Mouse (Mus musculus): ENCODE data around the gene Mphosph6.
A peak's percentile ranks its signal among the peaks of the same experiment; 100 is the strongest.

Mphosph6 gene

DNA sequence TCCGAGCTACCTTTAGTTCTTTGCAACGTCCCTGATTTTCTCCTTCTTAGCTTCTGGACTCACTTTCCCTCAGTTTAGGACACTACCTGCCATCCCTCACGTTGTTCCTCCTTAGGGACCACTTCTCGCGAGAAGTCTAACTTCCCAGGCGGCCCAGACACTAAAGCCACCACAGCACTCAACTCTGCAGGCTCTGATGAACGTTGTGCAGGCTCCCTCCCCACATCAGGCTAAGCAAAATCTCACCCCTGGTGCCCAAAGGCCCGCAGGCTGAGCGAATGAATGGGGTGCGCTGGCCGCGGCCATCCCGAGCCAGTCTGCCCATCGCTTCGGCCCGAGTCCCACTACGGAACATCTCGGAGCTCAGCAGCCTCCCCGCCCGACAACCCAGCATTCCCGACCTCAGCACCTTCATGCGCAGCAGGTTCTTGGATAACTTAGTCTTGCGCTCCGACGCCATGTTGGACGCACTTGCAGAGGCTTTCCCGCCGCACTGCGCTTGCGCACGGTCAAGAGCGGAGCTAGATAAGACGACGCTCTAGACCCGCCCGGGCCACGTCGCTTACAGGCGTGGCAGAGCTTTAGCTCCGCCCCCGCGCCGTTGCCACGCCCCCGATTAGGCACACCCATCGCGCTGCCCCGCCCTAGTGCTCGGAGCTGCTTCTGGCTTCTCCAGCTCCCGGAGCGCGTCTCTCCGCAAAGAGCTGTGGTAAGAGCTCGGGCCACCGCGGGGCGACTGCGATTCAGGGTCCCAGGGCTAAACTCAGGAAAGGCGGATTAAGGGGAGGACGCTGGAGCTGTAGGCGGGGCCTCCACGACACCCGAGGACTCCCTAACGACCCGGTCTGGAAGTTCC is at the start of gene Mphosph6:
Gene Mphosph6 (minus strand): TSS at position 501 of the 856 bp plus-strand sequence.
- DNase-seq: peak; percentile 97

DNA sequence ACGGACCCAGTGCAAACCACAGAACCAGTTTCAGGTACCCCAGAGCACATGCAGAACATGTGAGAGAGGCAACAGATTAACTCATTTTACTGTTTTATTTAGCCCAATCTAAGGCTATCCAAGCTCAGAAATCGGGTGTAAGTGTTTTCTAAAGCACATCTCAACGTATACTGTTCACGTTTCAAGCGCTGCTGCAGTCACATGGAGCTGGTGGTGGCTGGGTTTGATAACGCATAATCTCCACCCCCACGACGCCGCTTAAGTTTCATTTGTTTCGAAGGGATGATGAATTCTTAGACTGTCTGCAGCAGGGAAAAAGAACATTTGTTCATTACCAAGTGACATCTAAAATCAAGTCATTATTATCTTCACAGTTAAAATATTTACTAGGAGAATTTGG is 48.7 kb upstream of the Mphosph6 start:
- no peak for DNase-seq

DNA sequence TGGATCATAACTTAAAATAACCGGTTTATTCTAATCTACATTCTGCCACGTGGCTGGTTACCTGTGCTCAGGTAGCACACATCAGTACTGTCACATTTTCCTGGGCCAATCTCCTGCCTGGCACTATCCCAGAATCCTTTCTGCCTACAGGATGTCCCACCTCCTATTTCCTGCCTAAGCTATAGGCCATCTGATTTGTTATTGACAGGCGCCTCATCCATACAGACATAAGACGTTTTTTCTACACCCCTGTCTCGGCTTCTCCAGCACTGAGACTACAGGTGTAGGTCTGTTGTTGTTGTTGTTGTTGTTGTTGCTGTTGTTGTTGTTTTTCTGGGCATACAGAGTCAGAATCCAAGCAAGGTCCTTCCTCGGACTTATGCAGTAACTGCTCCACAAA is 46.1 kb upstream of the Mphosph6 start:
- DNase-seq: no peak

DNA sequence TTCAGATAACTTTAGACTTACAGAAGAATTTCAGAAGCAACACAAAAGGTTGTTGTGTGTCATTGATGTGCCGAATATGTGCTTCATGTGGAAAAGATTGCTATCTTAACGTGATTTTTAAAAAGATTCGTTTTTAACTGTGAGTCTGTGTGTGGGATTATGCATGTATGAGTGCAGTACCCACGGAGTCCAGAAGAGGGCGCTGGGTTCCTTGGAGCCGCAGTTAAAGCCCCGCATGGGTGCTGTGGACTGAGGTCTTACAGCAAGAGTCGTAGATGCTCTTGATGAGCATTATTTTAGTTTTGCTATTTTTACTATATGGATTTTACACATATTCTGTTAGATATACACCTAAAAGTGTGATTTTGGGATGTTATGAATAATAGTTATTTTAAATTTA is 42.0 kb upstream of the Mphosph6 start:
- DNase-seq: no peak

DNA sequence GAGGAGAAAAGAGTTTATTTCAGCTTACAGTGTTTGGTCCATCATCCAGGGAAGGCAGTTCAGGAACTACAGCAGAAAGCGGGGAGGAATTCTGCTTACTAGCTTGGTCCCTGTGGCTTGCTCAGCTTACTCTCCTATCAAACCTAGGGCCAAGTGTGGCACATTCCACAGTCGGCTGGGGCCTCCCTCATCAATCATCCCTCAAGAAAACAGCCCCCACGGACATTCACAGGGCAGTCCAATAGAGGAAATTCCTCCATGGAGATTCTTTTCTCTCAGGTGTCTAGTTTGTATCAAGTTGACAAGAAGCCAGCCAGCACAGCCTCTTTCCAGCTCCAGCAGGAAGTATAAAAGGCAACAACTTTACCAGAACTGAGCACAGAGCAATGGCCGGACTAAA is 11.8 kb upstream of the Mphosph6 start:
- DNase-seq: no peak

DNA sequence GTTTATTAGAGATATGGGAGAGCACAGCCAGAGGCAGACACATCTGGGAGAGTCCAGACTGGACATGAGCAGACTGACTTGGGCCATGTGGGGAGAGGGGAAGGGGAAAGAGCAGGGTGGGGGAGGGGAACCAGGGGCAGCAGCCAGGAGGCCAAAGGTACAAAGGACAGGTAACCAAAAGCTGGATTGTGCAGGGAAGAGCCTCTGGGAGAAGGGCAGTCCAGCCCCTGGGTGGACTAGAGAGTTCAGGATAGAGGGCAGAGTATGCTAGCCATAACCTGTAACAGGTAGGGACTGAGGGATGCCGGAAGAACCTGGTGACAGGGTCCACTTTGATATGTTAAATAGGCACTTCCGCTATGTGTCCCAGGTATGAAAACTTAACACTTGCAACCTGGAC is 8.9 kb upstream of the Mphosph6 start:
- no peak for DNase-seq

DNA sequence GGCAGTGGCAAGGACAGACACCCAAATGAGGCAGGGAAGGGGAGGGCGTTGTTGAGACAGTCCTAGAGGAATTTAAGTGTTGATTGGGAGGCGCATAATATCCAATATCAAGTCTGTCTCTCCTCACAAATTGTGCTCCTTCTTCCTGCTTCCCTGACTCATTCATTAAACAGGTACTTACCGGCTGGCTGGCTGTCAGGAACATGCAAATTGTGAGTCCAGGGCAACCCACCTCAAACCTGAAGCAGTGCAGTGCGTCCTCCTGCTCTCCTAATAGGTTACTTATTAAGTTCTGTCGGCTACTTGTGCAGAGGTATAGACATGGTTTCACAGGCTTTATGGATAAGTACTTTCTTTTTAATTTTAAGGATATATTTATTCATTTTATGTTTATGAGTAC is 3.7 kb upstream of the Mphosph6 start:
- DNase-seq: no peak

DNA sequence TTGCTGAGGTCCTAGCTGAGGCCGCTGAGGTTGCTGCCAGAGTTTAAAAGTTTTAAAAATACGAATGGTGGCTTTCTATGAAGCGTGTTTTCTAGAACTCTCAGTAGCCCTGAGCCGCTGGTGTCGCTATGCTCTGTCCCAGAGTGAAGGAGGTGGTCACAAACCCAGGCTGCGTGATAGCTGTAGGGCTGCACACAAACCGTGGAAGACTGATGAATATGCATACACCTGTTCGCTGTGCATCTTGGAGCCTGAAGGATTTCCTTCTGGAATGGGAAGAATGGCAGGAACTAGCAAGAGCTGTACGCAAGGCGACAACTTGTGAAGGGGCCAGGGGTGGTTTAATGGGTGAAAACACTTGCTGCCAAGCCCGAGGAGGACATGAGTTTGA is 551 bp upstream of the Mphosph6 start:
- no peak for DNase-seq

DNA sequence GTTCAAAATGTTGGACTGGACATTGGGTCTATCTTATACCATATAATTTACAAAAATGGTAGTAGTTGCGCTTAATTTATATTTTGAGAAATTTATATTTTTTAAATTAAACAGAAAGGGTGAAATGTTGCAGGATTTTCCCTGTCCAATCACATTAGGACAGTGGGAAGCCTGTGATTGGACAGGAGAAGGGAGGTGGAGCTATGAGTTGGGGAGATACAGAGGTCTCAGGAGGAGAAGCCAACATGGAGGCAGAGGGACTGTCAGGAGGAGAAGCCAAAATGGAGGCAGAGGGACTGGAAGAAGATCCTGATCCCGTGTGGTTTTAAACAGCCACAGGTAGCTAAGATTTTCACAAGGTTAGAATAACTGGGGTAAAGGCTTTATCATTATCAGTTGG is 3.7 kb downstream of the Mphosph6 start:
- DNase-seq: no peak

DNA sequence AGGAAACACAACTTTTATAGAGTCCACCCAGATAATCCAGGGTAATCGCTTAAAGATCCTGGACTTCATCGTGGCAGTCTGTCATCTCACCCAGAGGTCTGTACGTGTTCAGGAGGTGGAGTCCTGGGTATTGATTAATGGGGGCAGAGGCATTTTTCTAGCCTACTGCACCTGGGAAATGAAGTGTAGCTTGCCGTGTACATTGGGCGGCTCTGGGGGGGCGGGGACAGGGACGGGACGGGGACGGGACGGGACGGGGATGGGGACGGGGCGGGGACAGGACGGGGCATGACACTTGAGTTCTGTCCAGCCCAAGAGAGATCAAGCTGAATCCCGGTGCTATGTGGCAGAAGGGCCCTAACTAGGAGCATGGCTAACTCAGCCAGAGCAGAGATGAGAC is 5.3 kb downstream of the Mphosph6 start:
- DNase-seq: no peak

DNA sequence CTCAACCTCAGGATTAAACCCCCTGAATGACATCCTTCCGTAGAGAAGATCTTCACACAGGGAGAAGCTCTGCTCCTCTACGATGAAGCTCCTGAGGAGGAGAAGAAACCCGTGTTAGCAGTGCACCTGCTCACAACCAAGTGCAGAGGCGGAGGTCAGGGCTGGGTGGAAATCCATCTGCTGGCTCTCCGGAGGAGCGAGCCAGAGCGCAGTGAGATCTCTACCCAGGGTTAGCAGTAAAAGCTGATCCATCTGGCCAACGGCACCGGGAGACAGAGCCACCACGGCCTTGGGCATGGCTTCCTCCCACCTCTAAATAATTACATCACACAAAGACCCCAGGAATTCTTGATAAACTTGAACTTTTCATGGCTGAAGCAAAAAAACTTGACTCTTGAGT is 7.2 kb downstream of the Mphosph6 start:
- DNase-seq: no peak

DNA sequence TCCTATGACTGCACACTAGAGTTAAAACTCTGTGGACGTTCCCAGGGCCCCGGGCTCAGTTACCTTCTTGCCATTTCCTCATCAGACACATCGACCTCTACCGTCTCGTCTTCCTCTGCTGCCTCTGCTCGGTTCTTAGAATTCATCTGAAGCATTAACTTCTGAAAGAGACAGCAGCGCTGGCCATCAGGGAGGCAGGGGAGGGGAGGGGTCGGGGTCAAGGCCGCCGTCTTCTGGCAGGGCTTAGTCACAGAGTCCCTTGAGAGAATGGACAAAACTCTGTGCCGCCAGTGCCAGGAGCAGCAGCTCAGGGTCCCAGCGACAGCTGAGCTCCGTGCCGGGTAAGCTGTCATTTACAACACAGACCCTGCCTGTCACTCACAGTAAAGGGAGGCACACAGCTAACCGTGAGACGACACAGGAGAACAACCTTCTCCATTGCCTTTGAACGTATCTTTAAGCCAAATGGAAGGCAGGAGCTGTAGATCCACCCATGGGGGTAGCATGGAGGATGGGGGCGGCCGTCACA is 9.1 kb downstream of the Mphosph6 start:
- DNase-seq: no peak

DNA sequence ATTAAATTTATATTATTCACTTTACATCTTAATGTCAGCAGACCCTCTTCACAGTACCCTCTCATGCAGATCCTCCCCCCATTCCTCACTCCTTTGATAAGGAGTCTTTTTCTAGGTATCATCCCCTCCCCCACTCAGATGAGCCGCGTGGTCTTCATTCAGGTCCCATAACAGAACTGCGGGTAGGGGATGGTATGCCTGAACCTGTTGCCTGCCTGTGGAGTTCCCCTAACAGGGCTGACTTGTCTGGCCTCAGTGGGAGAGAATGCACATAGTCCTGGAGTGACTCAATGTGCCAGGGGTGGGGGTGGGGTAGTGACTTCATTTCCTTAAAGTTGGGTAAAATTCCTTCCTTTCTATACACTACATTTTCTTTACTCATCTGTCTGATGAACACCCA is 15.3 kb downstream of the Mphosph6 start:
- no peak for DNase-seq

DNA sequence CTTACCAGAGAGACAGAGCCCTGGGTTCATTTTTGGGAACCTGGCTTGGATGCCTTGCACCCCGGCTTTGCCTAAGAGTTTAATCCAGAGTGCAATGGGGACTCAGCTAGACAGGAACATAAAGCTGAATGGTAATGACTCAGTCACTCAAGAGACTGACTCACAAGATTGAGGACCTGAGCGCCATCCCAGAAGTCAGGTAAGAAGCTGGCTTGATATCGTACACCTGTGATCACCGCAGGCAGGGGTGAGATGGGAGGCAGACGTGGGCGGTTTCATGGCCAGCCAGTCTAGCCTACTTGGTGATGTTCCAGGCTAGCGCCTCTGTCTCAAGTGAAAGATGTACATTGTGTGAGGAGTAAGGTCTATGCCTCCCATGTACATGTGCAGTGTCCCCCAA is 18.7 kb downstream of the Mphosph6 start:
- DNase-seq: no peak

DNA sequence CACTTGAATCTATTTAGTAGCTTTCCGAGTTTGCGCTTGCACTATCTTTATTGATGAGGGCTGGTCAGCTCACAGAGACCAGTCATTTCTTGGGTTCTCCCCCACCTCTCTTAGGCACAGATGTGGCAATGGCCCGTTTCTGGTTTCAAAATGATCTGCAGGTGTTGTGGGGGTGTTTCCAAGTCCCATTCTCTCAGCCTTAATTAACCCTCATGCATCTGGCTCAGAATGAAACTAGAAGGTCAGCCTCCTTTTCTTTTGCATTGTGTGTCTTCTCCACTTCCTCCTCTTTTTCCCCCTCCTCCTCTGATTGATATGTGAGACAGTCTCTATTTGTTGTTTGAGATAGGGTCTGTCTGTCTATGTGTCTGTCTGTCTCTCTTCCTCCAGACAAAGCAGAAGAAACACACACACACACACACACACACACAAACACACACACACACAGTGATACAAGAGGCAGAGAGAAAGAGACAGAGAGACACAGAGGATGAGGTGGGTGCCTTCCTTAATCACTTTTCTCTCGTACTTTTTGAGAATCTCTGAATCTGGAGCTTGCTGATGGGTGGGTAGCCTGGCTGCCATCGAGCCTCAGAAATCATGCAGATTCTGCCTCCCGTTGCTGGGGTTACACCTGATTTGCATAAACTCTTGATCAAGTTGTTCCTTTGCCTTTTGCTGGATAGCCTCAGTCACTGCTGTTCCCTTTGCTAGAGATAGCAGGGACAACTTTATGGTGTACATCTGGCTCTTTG is 20.2 kb downstream of the Mphosph6 start:
- DNase-seq: no peak

DNA sequence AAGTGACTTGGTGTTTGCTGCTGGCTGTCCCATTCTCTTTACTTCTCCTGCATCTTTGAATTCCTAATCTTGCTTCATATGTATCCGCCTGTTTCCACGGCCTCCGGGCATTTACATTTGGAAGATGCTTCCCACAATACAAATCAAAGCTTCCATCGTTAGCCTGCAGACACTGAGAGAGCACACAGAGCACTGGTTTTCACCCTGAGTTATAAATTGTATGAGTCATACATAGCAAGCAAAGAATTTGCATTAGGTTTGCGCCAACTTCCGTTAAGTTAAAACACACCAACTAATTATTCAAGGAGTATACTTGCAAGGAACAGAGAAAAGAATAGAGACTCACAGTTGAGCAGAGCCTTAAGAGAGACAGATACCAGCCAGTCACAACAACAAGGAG is 22.4 kb downstream of the Mphosph6 start:
- no peak for DNase-seq

DNA sequence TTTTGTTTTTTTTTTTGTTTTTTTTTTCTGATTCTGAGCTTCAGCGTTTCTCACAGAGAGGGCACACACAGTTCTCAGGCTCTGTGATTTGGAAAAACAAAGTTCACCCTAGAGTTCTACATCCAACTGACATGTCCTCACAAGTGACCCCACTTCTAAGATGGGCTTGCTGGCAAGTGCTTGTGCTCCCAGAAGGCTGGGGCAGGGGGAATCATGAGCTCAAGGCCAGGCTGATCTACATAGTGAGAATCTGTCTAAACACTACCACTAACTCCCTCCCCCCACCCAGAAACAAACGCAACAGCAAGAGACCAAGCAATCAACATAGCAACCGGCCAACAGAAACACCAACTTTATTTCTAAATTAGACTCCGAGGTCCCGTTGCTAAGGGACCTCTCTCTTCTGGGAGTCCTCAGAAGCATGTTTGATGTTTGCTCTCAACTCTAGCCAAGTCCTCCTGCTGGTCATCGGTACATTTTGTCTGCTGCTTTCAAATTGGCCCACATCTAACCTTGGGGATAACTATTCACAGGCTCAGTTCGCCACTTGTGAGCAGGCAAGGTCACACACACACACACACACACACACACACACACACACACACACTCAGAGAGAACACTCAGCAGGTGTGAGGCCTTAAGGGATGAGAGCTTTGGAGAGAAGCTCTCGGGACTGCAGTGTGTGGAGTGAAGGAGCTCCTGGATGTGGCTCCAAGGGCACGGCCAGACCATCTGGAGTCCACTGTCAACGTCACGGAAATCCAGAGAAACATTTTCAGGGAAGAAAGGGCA is 23.0 kb downstream of the Mphosph6 start:
- no peak for DNase-seq

DNA sequence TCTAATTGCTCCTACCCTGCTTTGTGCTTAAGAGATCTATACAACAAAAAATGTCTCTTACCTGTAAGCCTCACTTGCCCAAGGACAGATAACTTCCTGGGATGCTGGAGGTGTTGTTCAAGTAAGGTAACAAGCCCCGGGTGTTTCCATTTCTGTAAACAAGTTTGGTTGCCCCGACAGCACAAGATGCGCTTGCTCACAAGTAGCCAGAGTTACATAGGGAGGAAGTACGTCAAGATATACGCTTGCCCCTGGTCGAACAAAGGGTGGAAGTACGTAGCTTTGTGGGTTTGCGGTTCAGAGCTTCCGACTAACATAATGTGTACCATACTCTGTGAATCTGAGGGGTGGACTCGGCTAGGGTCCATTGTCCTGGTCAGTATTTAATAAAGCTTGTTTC is 25.7 kb downstream of the Mphosph6 start:
- no peak for DNase-seq

DNA sequence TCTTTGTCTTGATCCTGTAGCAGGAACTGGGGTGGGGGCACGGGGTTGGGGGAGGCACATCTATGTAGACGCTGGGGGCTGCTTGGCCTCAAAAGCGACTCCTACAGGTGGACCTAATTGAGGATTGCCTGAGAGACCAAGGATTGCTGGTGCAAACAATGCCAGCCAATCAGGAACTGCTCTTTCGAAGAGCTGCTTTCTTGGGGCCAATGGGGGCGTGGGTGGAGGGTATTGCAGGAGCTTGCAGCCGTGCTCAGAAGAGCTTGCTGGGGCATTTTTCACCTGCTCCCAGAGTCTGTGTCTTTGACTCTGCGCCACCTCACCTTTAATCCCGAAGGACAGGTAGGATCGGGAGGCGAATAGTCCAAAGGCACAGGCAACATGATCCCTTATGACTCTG is 26.1 kb downstream of the Mphosph6 start:
- DNase-seq: no peak

DNA sequence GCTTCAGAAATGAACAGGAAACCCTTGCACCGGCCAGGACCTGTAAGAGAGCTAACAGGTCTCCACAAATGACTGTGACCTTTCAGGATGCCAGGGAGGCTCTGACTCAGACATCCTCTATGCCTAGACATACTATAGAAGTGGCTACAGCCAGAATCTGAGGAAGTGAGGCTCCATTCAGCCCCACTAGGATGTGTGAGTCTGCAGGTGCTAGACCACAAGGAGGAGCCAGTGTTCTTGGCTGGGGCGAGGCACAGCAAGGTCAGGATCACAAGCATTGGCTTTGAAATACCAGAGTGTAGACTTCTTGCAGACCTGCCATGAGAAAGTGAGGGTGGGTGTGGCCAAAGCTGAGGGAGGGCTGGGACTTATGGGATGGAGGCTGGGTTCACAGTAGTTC is 29.1 kb downstream of the Mphosph6 start:
- no peak for DNase-seq

DNA sequence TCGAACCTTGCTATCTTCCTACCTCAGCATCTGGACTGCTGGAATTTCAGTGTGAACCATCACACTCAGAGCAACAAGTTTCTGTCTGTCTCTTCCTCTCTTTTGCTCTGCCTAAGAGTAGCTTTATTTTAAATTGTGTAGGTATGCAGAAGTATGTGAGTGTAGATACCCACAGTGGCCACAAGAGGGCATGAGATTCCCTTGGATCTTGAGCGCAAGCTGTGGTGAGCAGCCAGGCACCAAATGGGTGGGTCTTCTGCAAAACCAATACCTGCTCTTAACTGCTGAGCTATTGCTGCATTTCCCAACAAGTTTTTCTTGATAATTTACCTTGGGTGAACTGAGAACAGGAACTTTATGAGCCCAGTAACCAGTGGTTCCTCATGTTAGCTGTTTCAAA is 29.6 kb downstream of the Mphosph6 start:
- no peak for DNase-seq

DNA sequence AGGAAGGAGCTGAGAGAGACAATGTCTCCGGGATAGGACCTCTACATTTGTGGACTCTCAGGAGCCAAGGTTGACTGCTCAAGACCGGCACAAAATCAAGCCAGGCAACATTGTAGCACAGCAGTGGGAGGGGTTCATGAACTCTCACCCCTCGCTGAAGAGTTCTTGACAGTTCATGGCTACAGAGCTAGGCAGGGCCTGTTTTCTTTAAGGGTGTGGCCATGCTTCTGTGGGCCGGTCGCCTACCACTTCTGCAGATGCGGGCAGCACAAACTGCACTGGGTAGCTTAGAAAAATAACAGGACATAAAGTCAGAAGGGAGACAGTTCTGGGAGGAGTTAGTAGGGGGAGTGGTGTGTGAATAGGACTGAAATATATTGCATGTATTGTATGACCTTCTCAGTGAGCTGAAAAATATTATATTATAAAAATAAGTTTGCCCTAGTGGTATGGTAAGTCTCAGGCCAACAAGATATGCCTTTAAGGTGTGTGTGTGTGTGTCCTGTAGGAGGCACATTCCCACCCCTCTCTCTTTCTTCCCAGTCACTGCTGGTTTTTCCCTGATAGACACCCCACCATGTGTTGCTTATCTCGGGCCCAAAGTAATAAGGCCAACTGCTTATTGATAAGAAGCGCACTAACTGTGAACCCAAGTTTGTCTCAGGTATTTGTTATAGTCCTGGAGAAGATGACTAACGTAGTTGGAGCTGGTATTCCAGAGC is 30.5 kb downstream of the Mphosph6 start:
- no peak for DNase-seq

DNA sequence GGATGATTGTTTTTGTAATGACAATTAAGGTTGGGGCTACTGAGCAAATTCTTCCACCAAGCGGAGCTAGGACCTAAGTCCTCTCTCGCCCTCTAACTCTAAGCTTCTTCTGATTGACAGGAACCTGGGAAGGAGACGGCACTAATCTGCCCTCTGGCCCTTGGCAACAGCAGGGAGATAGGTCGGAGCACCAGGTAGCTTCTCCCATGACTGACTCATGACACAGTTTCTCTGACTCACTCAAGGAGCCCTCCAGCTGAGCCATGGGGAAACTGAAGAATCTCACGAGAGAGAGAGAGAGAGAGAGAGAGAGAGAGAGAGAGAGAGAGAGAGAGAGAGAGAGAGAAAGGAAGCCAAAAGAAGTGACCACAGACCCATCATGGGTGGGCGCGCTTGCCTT is 32.8 kb downstream of the Mphosph6 start:
- no peak for DNase-seq

Measured in right cerebral cortex, adult 18-20 months (tissue).